Mouse (Mus musculus) cerebellum, adult 2 months (tissue): ENCODE results near the gene Ppme1.

Experiments used
- CTCF ChIP-seq: fragments of 200-500 bp; IDR thresholded peaks from 2 replicates; pipeline ENCODE4 v1.5.1; 2011; ENCODE audit warnings: low read depth, mild to moderate bottlenecking, control low read depth, low read length, moderate library complexity, borderline replicate concordance; ENCODE audit not compliant: insufficient read depth
- POLR2A ChIP-seq: fragments of 200-500 bp; IDR thresholded peaks from 2 replicates; pipeline ENCODE4 v1.6.1; 2011; ENCODE audit warnings: low read length, control low read depth, borderline replicate concordance; ENCODE audit not compliant: insufficient read depth

DNA sequence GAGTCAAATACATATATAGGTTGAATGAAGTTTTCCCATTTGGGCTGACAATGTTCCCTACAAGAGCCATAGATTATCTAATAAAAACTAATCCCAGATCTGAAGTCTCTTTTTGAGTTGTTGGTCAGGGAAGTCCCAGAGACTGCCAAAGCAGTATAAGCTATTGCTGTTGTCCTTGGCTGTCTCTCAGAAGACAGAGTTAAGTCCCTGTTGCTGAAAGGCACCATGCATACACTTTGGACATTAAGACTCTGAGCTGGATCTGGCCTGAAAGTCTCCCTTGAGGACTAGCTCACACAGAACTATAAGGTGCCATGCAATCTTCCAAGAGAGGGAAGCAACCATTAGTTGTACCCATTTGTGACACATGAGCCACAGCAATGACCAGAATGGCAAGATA lies 14.3 kb downstream of the Ppme1 start:
- no peak for TF ChIP-seq POLR2A
- no peak for TF ChIP-seq CTCF
